In the genomic region with DNA sequence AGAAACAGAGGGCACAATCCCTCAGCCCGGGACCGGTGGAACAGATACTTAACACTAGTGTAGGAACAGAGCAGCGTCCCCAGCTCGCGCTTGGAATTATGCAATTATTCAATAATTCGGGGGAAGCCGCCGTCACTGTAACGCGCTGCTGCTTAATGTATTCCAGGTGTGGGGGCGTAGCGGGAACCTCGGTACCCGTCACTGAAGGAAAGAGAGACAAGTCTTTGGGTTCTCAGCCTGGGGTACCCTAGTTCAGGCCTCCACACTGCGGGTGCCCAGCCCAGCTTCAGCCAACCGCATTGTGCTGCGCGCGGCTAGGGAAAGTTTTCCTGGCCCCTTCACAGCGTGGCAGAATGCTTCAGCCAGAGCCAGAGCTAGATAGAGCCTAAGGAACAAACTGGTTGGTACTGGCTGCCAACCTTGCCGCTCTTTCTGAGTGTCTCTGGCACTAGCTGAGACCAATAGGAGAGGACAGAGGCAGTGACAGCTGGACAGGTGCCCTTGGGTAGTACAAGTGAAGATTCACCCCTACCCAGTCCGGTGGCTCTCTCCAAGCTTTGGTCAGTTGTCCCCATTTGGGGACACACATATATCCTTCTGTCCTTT, we compare ENCODE assay signal across 8 mouse cellular contexts. TPM values are rescaled to one million over a fixed set of nuclear protein-coding genes. Genes with fewer than 3 reads are reported as not detected.
DNase-seq lines count a peak whose midpoint lies in the region; ATAC-seq and TF ChIP-seq lines count a peak whose summit lies in the region.

No protein-coding gene starts in this region.

- no peak for TF ChIP-seq CTCF in cerebellum, adult 2 months (IDR thresholded peaks at IDR 0.05; ENCODE audit: borderline replicate concordance, insufficient read depth, low read depth, low read length)
- no peak for TF ChIP-seq CTCF in thymus, adult 2 months (IDR thresholded peaks at IDR 0.05; ENCODE audit: borderline replicate concordance, control insufficient read depth, extremely low read depth, insufficient read depth, low read length, poor library complexity)

- H3K36me3 ChIP-seq in hindbrain, embryonic 15.5 days, result no peaks in the 10 kb centered on the region
- no peaks in the 10 kb centered on the region for H3K36me3 ChIP-seq in midbrain, embryonic 13.5 days
- H3K36me3 ChIP-seq in thymus, adult 2 months (ENCODE audit: control insufficient read depth, insufficient read depth, low read length), result no peaks in the 10 kb centered on the region

- no peak for TF ChIP-seq POLR2A in cerebellum, adult 2 months (IDR thresholded peaks at IDR 0.05; ENCODE audit: borderline replicate concordance, insufficient read depth, low read length)
- no peak for TF ChIP-seq POLR2A in thymus, adult 2 months (IDR thresholded peaks at IDR 0.05; ENCODE audit: control insufficient read depth, extremely low read depth, insufficient read depth, low read length, poor library complexity)

- no peak overlapping the region; the same call in 1 of the 2 replicates for H3K9ac ChIP-seq in hindbrain, embryonic 15.5 days
- H3K9ac ChIP-seq in midbrain, embryonic 13.5 days (replicated peaks), result peak overlapping the region; percentile 56; the same call in 1 of the 2 replicates

- no peak for ATAC-seq in hindbrain, embryonic 15.5 days (ENCODE audit: low FRiP score, low read depth)
- no peak for ATAC-seq in midbrain, embryonic 13.5 days

- H3K9me3 ChIP-seq in hindbrain, embryonic 15.5 days, result no peaks in the 10 kb centered on the region
- no peaks in the 10 kb centered on the region for H3K9me3 ChIP-seq in midbrain, embryonic 13.5 days

- peak overlapping the region; percentile 60 for H3K4me2 ChIP-seq in hindbrain, embryonic 15.5 days
- H3K4me2 ChIP-seq in midbrain, embryonic 13.5 days (replicated peaks), result peak overlapping the region; percentile 63

- H3K27ac ChIP-seq in cerebellum, adult 2 months (ENCODE audit: insufficient read depth, low read length), result no peak overlapping the region
- no peak overlapping the region for H3K27ac ChIP-seq in hindbrain, embryonic 15.5 days (replicated peaks)
- no peak overlapping the region for H3K27ac ChIP-seq in midbrain, embryonic 13.5 days
- no peak overlapping the region for H3K27ac ChIP-seq in thymus, adult 2 months (ENCODE audit: control insufficient read depth, insufficient read depth, low read length)

- H3K27me3 ChIP-seq in cerebellum, adult 2 months (ENCODE audit: control insufficient read depth, insufficient read depth, low read length), result peaks cover 4% of the 10 kb centered on the region; the same call in 1 of the 2 replicates
- H3K27me3 ChIP-seq in hindbrain, embryonic 15.5 days, result peaks cover 35% of the 10 kb centered on the region
- H3K27me3 ChIP-seq in midbrain, embryonic 13.5 days, result peaks cover 51% of the 10 kb centered on the region
- peaks cover 13% of the 10 kb centered on the region for H3K27me3 ChIP-seq in thymus, adult 2 months (ENCODE audit: control insufficient read depth, insufficient read depth, low read length)

- 2% methylated on average over 22 of the region's 22 CpGs for WGBS in cerebellum, adult 2 months
- WGBS in hindbrain, embryonic 15.5 days, result 4% methylated on average over 22 of the region's 22 CpGs
- 7% methylated on average over 22 of the region's 22 CpGs for WGBS in midbrain, embryonic 13.5 days
- 15% methylated on average over 22 of the region's 22 CpGs for WGBS in thymus, adult 2 months

- peak; percentile 12 to 17 for DNase-seq in cerebellum, postnatal 14 days
- DNase-seq in cerebellum, adult 2 months, result no peak
- DNase-seq in urinary bladder, postnatal 14 days (ENCODE audit: low spot score), result peak; percentile 13
- DNase-seq in urinary bladder, adult 2 months (ENCODE audit: low spot score), result no peak
- no peak for DNase-seq in spleen, postnatal 36 days (ENCODE audit: low spot score in 2 of 2)
- DNase-seq in thymus, adult 2 months, result no peak

- no peaks in the 10 kb centered on the region for H3K4me1 ChIP-seq in cerebellum, adult 2 months (ENCODE audit: control insufficient read depth, insufficient read depth, low read length)
- H3K4me1 ChIP-seq in hindbrain, embryonic 15.5 days (replicated peaks), result peaks cover 17% of the 10 kb centered on the region
- peaks cover 17% of the 10 kb centered on the region for H3K4me1 ChIP-seq in midbrain, embryonic 13.5 days (replicated peaks)
- no peaks in the 10 kb centered on the region for H3K4me1 ChIP-seq in thymus, adult 2 months (replicated peaks; ENCODE audit: control insufficient read depth, insufficient read depth, low read length)

- no peak overlapping the region for H3K4me3 ChIP-seq in cerebellum, adult 2 months (replicated peaks; ENCODE audit: insufficient read depth, low read depth, low read length)
- peak overlapping the region; percentile 30 for H3K4me3 ChIP-seq in hindbrain, embryonic 15.5 days
- H3K4me3 ChIP-seq in midbrain, embryonic 13.5 days (replicated peaks), result peak overlapping the region; percentile 36
- no peak overlapping the region for H3K4me3 ChIP-seq in thymus, adult 2 months (ENCODE audit: control insufficient read depth, insufficient read depth, low read length)

RNA-seq across cellular contexts. Expression of gene Itga11, which starts 1.0 kb away (rescaled TPM):
- 0.29 and 0.33 TPM in 2 replicates for polyA plus RNA-seq in cerebellum, adult 2 months (2012; rRNA removed)
- 13.9 and 17.4 TPM in 2 replicates for polyA plus RNA-seq in urinary bladder, adult 2 months (2012; rRNA removed)
- 1.4 and 1.5 TPM in 2 replicates for polyA plus RNA-seq in hindbrain, embryonic 15.5 days (2015; fragmentation: Nextera tagmentation; extraction: Ambion mirVana)
- 1.4 and 1.7 TPM in 2 replicates for polyA plus RNA-seq in midbrain, embryonic 13.5 days (2015; fragmentation: Nextera tagmentation; extraction: Ambion mirVana)
- 0.45 and 0.47 TPM in 2 replicates for polyA plus RNA-seq in thymus, adult 2 months (2012; rRNA removed)

Comparison
In these comparisons a context has a peak if more than half of its experiments do, and no peak if none do; other contexts are left out.
1. DNase-seq: peak in cerebellum, postnatal 14 days (2 of 2) and urinary bladder, postnatal 14 days (single experiment); none in cerebellum, adult 2 months (0 of 2), urinary bladder, adult 2 months (single experiment), spleen, postnatal 36 days (0 of 2) and thymus, adult 2 months (single experiment).
2. H3K4me3 ChIP-seq: peak in hindbrain, embryonic 15.5 days (single experiment) and midbrain, embryonic 13.5 days (single experiment); none in cerebellum, adult 2 months (single experiment) and thymus, adult 2 months (single experiment).